Comparison of ENCODE assay signal across 14 mouse cellular contexts in the genomic region with DNA sequence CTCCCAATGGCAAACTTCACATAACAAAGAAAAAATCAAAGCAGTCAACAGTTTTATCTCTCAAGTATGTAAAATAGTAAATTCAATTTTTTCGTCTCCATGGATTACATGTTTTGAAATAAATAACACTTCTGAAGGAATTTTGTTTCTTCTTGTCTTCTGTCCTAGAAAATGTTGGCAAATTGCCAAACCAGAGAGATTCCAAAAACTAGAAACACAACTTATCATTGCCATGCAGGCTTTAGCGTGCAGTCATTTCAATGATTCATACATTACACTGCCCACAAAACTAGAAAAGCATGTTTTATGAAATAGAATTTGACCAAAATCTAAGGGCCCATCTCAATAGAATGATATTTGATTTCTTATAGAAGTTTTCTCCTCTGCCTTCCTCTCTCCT.
"Had no signal": no experiment of that assay in that cellular context is flagged by ENCODE, and none has a peak within 500 bp of the region (broad histone marks: within the 10 kb centered on the region; RNA-seq: fewer than 3 reads in every experiment).

No protein-coding gene starts in this region.

- H3K4me1 ChIP-seq: kidney, embryonic 15.5 days; limb, embryonic 15.5 days; liver, embryonic 12.5 days; lung, embryonic 15.5 days; midbrain, embryonic 10.5 days; neural tube, embryonic 13.5 days had no signal

- ATAC-seq: liver, embryonic 12.5 days had no signal

- H3K27me3 ChIP-seq: kidney, embryonic 15.5 days; limb, embryonic 15.5 days; liver, embryonic 12.5 days; lung, embryonic 15.5 days; neural tube, embryonic 13.5 days had no signal

- H3K4me2 ChIP-seq: kidney, embryonic 15.5 days; limb, embryonic 15.5 days; liver, embryonic 12.5 days; lung, embryonic 15.5 days; neural tube, embryonic 13.5 days had no signal

- H3K4me3 ChIP-seq: kidney, embryonic 15.5 days; left cerebral cortex, adult 2 months; limb, embryonic 15.5 days; liver, embryonic 12.5 days; lung, embryonic 15.5 days; midbrain, embryonic 10.5 days; neural tube, embryonic 13.5 days had no signal

- DNase-seq: kidney, postnatal 14 days; lung, postnatal 4 days; midbrain, embryonic 14.5 days; retina, postnatal 1 day; right cerebral cortex, postnatal 25 days; thymus, postnatal 4 days had no signal

- H3K27ac ChIP-seq: kidney, embryonic 15.5 days; left cerebral cortex, adult 2 months; limb, embryonic 15.5 days; liver, embryonic 12.5 days; lung, embryonic 15.5 days; midbrain, embryonic 10.5 days; neural tube, embryonic 13.5 days; stomach, postnatal 0 days had no signal

- H3K9me3 ChIP-seq: kidney, embryonic 15.5 days; limb, embryonic 15.5 days; liver, embryonic 12.5 days; lung, embryonic 15.5 days; midbrain, embryonic 10.5 days; neural tube, embryonic 13.5 days had no signal

- H3K9ac ChIP-seq: kidney, embryonic 15.5 days; limb, embryonic 15.5 days; liver, embryonic 12.5 days; lung, embryonic 15.5 days; neural tube, embryonic 13.5 days had no signal

- H3K36me3 ChIP-seq: kidney, embryonic 15.5 days; limb, embryonic 15.5 days; liver, embryonic 12.5 days; lung, embryonic 15.5 days; midbrain, embryonic 10.5 days; neural tube, embryonic 13.5 days had no signal
